Mouse (Mus musculus): ENCODE measurements at regions not wholly inside any gene's neighbourhood (a gene's known extent, or its start where the extent isn't known, plus 50 kb on each side); places are given as distances from the start of the nearest gene placed in this dataset.

GRCm38 (mm10) chr15:68811041-68811440, 2310.3 kb upstream of the Lrrc6 start:
- DNase-seq (ENCODE audit: low spot score in 2 of 2), result no peak

GRCm38 (mm10) chr15:68810593-68810992, 2309.9 kb upstream of the Lrrc6 start:
- DNase-seq (ENCODE audit: low spot score in 2 of 2), result no peak

- DNase-seq (ENCODE audit: low spot score in 2 of 2), result no peak
These were observed 2307.5 kb upstream of the Lrrc6 start for GRCm38 (mm10) chr15:68808175-68808574.

- no peak for DNase-seq (ENCODE audit: low spot score in 2 of 2)
These were observed 2303.5 kb upstream of the Lrrc6 start for GRCm38 (mm10) chr15:68804254-68804653.

- DNase-seq (ENCODE audit: low spot score in 2 of 2), result no peak
These were observed 2301.1 kb upstream of the Lrrc6 start for GRCm38 (mm10) chr15:68801763-68802162.

GRCm38 (mm10) chr15:68797406-68797805, 2296.7 kb upstream of the Lrrc6 start:
- DNase-seq (ENCODE audit: low spot score in 2 of 2), result no peak

- DNase-seq (ENCODE audit: low spot score in 2 of 2), result no peak
These were observed 2294.7 kb upstream of the Lrrc6 start for GRCm38 (mm10) chr15:68795239-68795960.

- DNase-seq (ENCODE audit: low spot score in 2 of 2), result no peak
These were observed 2259.2 kb upstream of the Lrrc6 start for GRCm38 (mm10) chr15:68759948-68760347.

- no peak for DNase-seq (ENCODE audit: low spot score in 2 of 2)
These were observed 2254.5 kb upstream of the Lrrc6 start for GRCm38 (mm10) chr15:68755255-68755654.

- DNase-seq (ENCODE audit: low spot score in 2 of 2), result no peak
These were observed 2254.1 kb upstream of the Lrrc6 start for GRCm38 (mm10) chr15:68754834-68755233.

- no peak for DNase-seq (ENCODE audit: low spot score in 2 of 2)
These were observed 2238.6 kb upstream of the Lrrc6 start for GRCm38 (mm10) chr15:68739344-68739743.

GRCm38 (mm10) chr15:68721250-68721649, 2220.5 kb upstream of the Lrrc6 start:
- DNase-seq (ENCODE audit: low spot score in 2 of 2), result no peak

GRCm38 (mm10) chr15:68719486-68719885, 2218.8 kb upstream of the Lrrc6 start:
- DNase-seq (ENCODE audit: low spot score in 2 of 2), result no peak

- no peak for DNase-seq (ENCODE audit: low spot score in 2 of 2)
These were observed 2213.6 kb upstream of the Lrrc6 start for GRCm38 (mm10) chr15:68714337-68714736.

GRCm38 (mm10) chr15:68707306-68707705, 2206.6 kb upstream of the Lrrc6 start:
- no peak for DNase-seq (ENCODE audit: low spot score in 2 of 2)

- DNase-seq (ENCODE audit: low spot score in 2 of 2), result no peak
These were observed 2194.4 kb upstream of the Lrrc6 start for GRCm38 (mm10) chr15:68695041-68695650.

GRCm38 (mm10) chr15:68667462-68667861, 2166.8 kb upstream of the Lrrc6 start:
- DNase-seq (ENCODE audit: low spot score in 2 of 2), result no peak

GRCm38 (mm10) chr15:68665331-68665730, 2164.6 kb upstream of the Lrrc6 start:
- no peak for DNase-seq (ENCODE audit: low spot score in 2 of 2)

- DNase-seq (ENCODE audit: low spot score in 2 of 2), result no peak
These were observed 2156.0 kb upstream of the Lrrc6 start for GRCm38 (mm10) chr15:68656722-68657121.

- DNase-seq (ENCODE audit: low spot score in 2 of 2), result no peak
These were observed 2154.3 kb upstream of the Lrrc6 start for GRCm38 (mm10) chr15:68655046-68655445.

- DNase-seq (ENCODE audit: low spot score in 2 of 2), result no peak
These were observed 2149.9 kb upstream of the Lrrc6 start for GRCm38 (mm10) chr15:68650609-68651008.

GRCm38 (mm10) chr15:68650033-68650432, 2149.3 kb upstream of the Lrrc6 start:
- DNase-seq (ENCODE audit: low spot score in 2 of 2), result no peak

- DNase-seq (ENCODE audit: low spot score in 2 of 2), result no peak
These were observed 2146.2 kb upstream of the Lrrc6 start for GRCm38 (mm10) chr15:68646865-68647264.

All from adrenal gland, adult 18-20 months (tissue).